Mouse (Mus musculus) MEL (cell line): ENCODE data around the gene Haus2. TPM values are rescaled to one million over a fixed set of nuclear protein-coding genes. Genes with fewer than 3 reads are reported as not detected.
A peak's percentile ranks its signal among the peaks of the same experiment; 100 is the strongest.

Source experiments
- DNase-seq: peaks from one replicate; pipeline ENCODE4 v3.0.0; 2011; ENCODE audit warnings: low read depth, low spot score
- H3K27ac ChIP-seq: 2 replicates; pipeline ENCODE4 v1.5.1; 2012; ENCODE audit warnings: low read depth, mild to moderate bottlenecking, control low read depth, low read length, moderate library complexity; ENCODE audit not compliant: control insufficient read depth
- H3K27me3 ChIP-seq, 2 experiments: fragments of 150-350 bp in 1 of 2; sonication (generic) in 1 of 2; 2 replicates each; pipeline ENCODE4 v1.6.1; 2012; ENCODE audit warnings: low read length in 2 of 2, mild to moderate bottlenecking in 2 of 2, improper control_type of control experiment in 1 of 2, moderate library complexity in 1 of 2; ENCODE audit not compliant: insufficient read depth in 2 of 2, control insufficient read depth in 1 of 2
- H3K36me3 ChIP-seq, 2 experiments: 2 replicates each; pipeline ENCODE4 v1.6.1; 2012 to 2014; ENCODE audit warnings: low read length in 2 of 2, improper control_type of control experiment in 1 of 2, inconsistent platforms in 1 of 2, mild to moderate bottlenecking in 1 of 2; ENCODE audit not compliant: insufficient read depth in 2 of 2, control insufficient read depth in 1 of 2
- H3K4me1 ChIP-seq, 2 experiments: fragments of 150-350 bp in 1 of 2; sonication (generic) in 1 of 2; 2 replicates each; pipeline ENCODE4 v1.6.1; 2012; ENCODE audit warnings: low read length in 2 of 2, improper control_type of control experiment in 1 of 2, mild to moderate bottlenecking in 1 of 2; ENCODE audit not compliant: insufficient read depth in 2 of 2, control insufficient read depth in 1 of 2
- H3K4me3 ChIP-seq, 2 experiments: fragments of 150-350 bp in 1 of 2; sonication (generic) in 1 of 2; 2 replicates each; pipeline ENCODE4 v1.5.1; 2012; ENCODE audit warnings: low read depth in 2 of 2, low read length in 2 of 2, mild to moderate bottlenecking in 2 of 2, moderate library complexity in 2 of 2, control low read depth in 1 of 2, improper control_type of control experiment in 1 of 2; ENCODE audit not compliant: control insufficient read depth in 1 of 2, insufficient read depth in 1 of 2
- H3K79me2 ChIP-seq: 2 replicates; pipeline ENCODE4 v1.6.1; 2012; ENCODE audit warnings: mild to moderate bottlenecking, low read length, moderate library complexity; ENCODE audit not compliant: control insufficient read depth, poor library complexity, insufficient read depth
- H3K9ac ChIP-seq: 2 replicates; pipeline ENCODE4 v1.6.1; 2012; ENCODE audit warnings: low read depth, mild to moderate bottlenecking, control low read depth, low read length, moderate library complexity; ENCODE audit not compliant: control insufficient read depth, poor library complexity, severe bottlenecking
- H3K9me3 ChIP-seq: fragments of 150-350 bp; sonication (generic); replicated peaks from 2 replicates; pipeline ENCODE4 v1.6.1; 2012; ENCODE audit warnings: mild to moderate bottlenecking, low read length, improper control_type of control experiment, moderate library complexity; ENCODE audit not compliant: insufficient read depth
- CHD2 ChIP-seq: IDR thresholded peaks from 2 replicates; pipeline ENCODE4 v1.6.1; 2011; ENCODE audit warnings: low read length, improper control_type of control experiment
- CTCF ChIP-seq, 3 experiments: IDR thresholded peaks in 2 of 3; conservative IDR thresholded peaks in 1 of 3; 2 replicates each; pipeline ENCODE4 v1.5.1; 2011 to 2012; ENCODE audit warnings: low read length in 3 of 3, low read depth in 2 of 3, mild to moderate bottlenecking in 2 of 3, improper control_type of control experiment in 1 of 3, inconsistent platforms in 1 of 3, mixed read lengths in 1 of 3, moderate library complexity in 1 of 3; ENCODE audit not compliant: control insufficient read depth in 1 of 3, insufficient read depth in 1 of 3, poor library complexity in 1 of 3, severe bottlenecking in 1 of 3
- EP300 ChIP-seq, 2 experiments: IDR thresholded peaks; 2 replicates each; pipeline ENCODE4 v1.6.1; 2011; ENCODE audit warnings: improper control_type of control experiment in 2 of 2, low read length in 2 of 2, low read depth in 1 of 2, mild to moderate bottlenecking in 1 of 2
- GATA1 ChIP-seq: IDR thresholded peaks from 2 replicates; pipeline ENCODE4 v1.6.1; 2011; ENCODE audit warnings: low read depth, low read length, improper control_type of control experiment
- JUND ChIP-seq: IDR thresholded peaks from 2 replicates; pipeline ENCODE4 v1.6.1; 2011; ENCODE audit warnings: low read depth, mild to moderate bottlenecking, improper control_type of control experiment, low read length
- MAFK ChIP-seq: IDR thresholded peaks from 2 replicates; pipeline ENCODE4 v1.6.1; 2011; ENCODE audit warnings: low read depth, mild to moderate bottlenecking, low read length, improper control_type of control experiment, borderline replicate concordance
- MAX ChIP-seq: IDR thresholded peaks from 2 replicates; pipeline ENCODE4 v1.6.1; 2011; ENCODE audit warnings: low read length, improper control_type of control experiment
- MAZ ChIP-seq: IDR thresholded peaks from 2 replicates; pipeline ENCODE4 v1.6.1; 2012; ENCODE audit warnings: low read depth, mild to moderate bottlenecking, inconsistent platforms, low read length, improper control_type of control experiment
- MEF2A ChIP-seq: IDR thresholded peaks from 2 replicates; pipeline ENCODE4 v1.6.1; 2014; ENCODE audit warnings: low read depth, mild to moderate bottlenecking, inconsistent platforms, low read length, improper control_type of control experiment; ENCODE audit not compliant: poor library complexity, insufficient replicate concordance, severe bottlenecking; ENCODE audit errors: extremely low read depth
- MXI1 ChIP-seq: IDR thresholded peaks from 2 replicates; pipeline ENCODE4 v1.6.1; 2011; ENCODE audit warnings: mild to moderate bottlenecking, low read depth, low read length, improper control_type of control experiment
- NRF1 ChIP-seq: IDR thresholded peaks from 2 replicates; pipeline ENCODE4 v1.6.1; 2014; ENCODE audit warnings: low read depth, mild to moderate bottlenecking, inconsistent platforms, low read length, improper control_type of control experiment, moderate library complexity; ENCODE audit not compliant: poor library complexity, insufficient read depth, severe bottlenecking
- RAD21 ChIP-seq: IDR thresholded peaks from 2 replicates; pipeline ENCODE4 v1.6.1; 2011; ENCODE audit warnings: mild to moderate bottlenecking, low read depth, low read length, improper control_type of control experiment
- SMC3 ChIP-seq: IDR thresholded peaks from 2 replicates; pipeline ENCODE4 v1.6.1; 2011; ENCODE audit warnings: low read depth, low read length, improper control_type of control experiment
- TAL1 ChIP-seq: IDR thresholded peaks from 2 replicates; pipeline ENCODE4 v1.6.1; 2012; ENCODE audit warnings: mild to moderate bottlenecking, inconsistent platforms, low read length, moderate library complexity, mixed read lengths
- TCF12 ChIP-seq: IDR thresholded peaks from 2 replicates; pipeline ENCODE4 v1.6.1; 2014; ENCODE audit warnings: low read depth, mild to moderate bottlenecking, inconsistent platforms, low read length, improper control_type of control experiment, moderate library complexity
- USF2 ChIP-seq, 2 experiments: IDR thresholded peaks; 2 replicates each; pipeline ENCODE4 v1.6.1; 2011 to 2012; ENCODE audit warnings: improper control_type of control experiment in 2 of 2, low read length in 2 of 2, borderline replicate concordance in 1 of 2, inconsistent platforms in 1 of 2, low read depth in 1 of 2, mild to moderate bottlenecking in 1 of 2; ENCODE audit not compliant: insufficient read depth in 1 of 2
- ZKSCAN1 ChIP-seq: IDR thresholded peaks from 2 replicates; pipeline ENCODE4 v1.6.1; 2012; ENCODE audit warnings: low read depth, mild to moderate bottlenecking, inconsistent platforms, low read length, improper control_type of control experiment, moderate library complexity
- ZMIZ1 ChIP-seq: IDR thresholded peaks from 2 replicates; pipeline ENCODE4 v1.6.1; 2012; ENCODE audit warnings: low read depth, mild to moderate bottlenecking, inconsistent platforms, low read length, improper control_type of control experiment, moderate library complexity
- polyA plus RNA-seq, 2 experiments: library from polyadenylated mRNA; stranded (reverse) in 1 of 2; unstranded in 1 of 2; fragments of >175 nt in 1 of 2; fragments of >200 nt in 1 of 2; gene quantifications; 2 replicates each; pipeline versions ENCODE4 v1.2.1 to v1.2.4; 2012; ENCODE audit warnings: low replicate concordance in 2 of 2, low read depth in 1 of 2; ENCODE audit not compliant: insufficient read length in 2 of 2, insufficient read depth in 1 of 2, missing spikeins in 1 of 2
- total RNA-seq: library from RNA; depleted of rRNA; stranded (reverse); fragments of 300-350 nt; gene quantifications from 2 replicates; pipeline ENCODE4 v1.2.3, GENCODE M21; 2012

The Haus2 gene
- total and polyA plus RNA-seq, 3 experiments, result 14.5 to 16.7 TPM; not detected in 1

- Histone ChIP-seq H3K4me1 (peaks cover 0 to 30% of the 10 kb centered on the region in 2 experiments), H3K79me2 (no peaks in the 10 kb centered on the region), H3K36me3 (peaks cover 0 to 28% of the 10 kb centered on the region in 2 experiments; a peak in 2 of 4 replicates), H3K9ac (peak within 1 kb of the TSS; percentile 53), H3K9me3 (no peaks in the 10 kb centered on the region), H3K4me3 (peak within 1 kb of the TSS; percentile 57 to 99), H3K27ac (no peak within 1 kb of the TSS), H3K27me3 (no peaks in the 10 kb centered on the region)
- DNase-seq, result peak; percentile 99
- TF ChIP-seq EP300 (IDR thresholded peaks at IDR 0.05; ENCODE audit: low read depth in 1 of 2, low read length in 2 of 2) (no peak), MAZ (peak; percentile 27; the same call in 1 of the 2 replicates), NRF1 (peak; percentile 30; the same call in 1 of the 2 replicates), ZKSCAN1 (peak; percentile 76; the same call in 1 of the 2 replicates), CTCF (IDR thresholded peaks at IDR 0.05 in 2 of 3, conservative IDR thresholded peaks at IDR 0.05 in 1 of 3; ENCODE audit: control insufficient read depth in 1 of 3, insufficient read depth in 1 of 3, low read depth in 2 of 3, low read length in 3 of 3, poor library complexity in 1 of 3, severe bottlenecking in 1 of 3) (peak in 1 of 3 experiments; percentile 18; a peak in 1 of 6 replicates)
Observed at GRCm38 (mm10) chr2:120628886-120629735, 19.9 kb downstream of the Haus2 start, which contains the start of gene Stard9. Gene Stard9, plus strand, starts transcription at chr2:120629121.

GRCm38 (mm10) chr2:120630246-120630645, 21.1 kb downstream of the Haus2 start:
- no peak overlapping the region for H3K9ac ChIP-seq
- TF ChIP-seq CHD2 (no peak), USF2 (IDR thresholded peaks at IDR 0.05; ENCODE audit: borderline replicate concordance in 1 of 2, insufficient read depth in 1 of 2, low read depth in 1 of 2, low read length in 2 of 2) (no peak), JUND (no peak), GATA1 (no peak), TAL1 (no peak), MEF2A (no peak), MAFK (no peak), MAX (no peak), SMC3 (no peak), ZMIZ1 (no peak), RAD21 (no peak), TCF12 (no peak), MXI1 (no peak)
- peaks cover 0 to 30% of the 10 kb centered on the region in 2 experiments for H3K4me1 ChIP-seq
- no peak for DNase-seq
- peaks cover 0 to 28% of the 10 kb centered on the region in 2 experiments; a peak in 2 of 4 replicates for H3K36me3 ChIP-seq
- H3K79me2 ChIP-seq, result no peaks in the 10 kb centered on the region
- H3K4me3 ChIP-seq, result no peak overlapping the region
- no peaks in the 10 kb centered on the region for H3K9me3 ChIP-seq
- H3K27me3 ChIP-seq, result no peaks in the 10 kb centered on the region
- no peak overlapping the region for H3K27ac ChIP-seq
